27 mouse cellular contexts compared by ENCODE assay signal in the genomic region with DNA sequence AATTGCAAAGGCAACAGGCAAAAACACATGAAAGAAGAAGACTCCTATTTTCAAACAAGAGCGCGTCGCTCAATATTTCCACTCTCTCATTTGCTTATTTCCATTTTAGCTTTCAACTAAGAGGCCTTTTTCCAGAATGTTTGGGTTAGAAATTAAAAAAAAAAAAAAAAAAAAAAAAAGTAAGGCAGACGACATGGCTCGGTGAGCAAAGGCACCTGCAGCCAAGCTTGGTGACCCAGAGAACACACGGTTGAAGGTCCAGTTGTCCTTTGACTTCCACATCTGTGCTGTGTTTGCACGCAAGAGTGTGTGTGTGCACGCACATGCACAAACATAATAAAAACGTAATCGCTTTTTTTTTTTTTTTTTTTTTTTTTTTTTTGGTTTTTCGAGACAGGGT. TPM values are rescaled to one million over a fixed set of nuclear protein-coding genes. Genes with fewer than 3 reads are reported as not detected.
DNase-seq lines count a peak whose midpoint lies in the region; ATAC-seq and TF ChIP-seq lines count a peak whose summit lies in the region.
"Had no signal": no experiment of that assay in that cellular context is flagged by ENCODE, and none has a peak within 500 bp of the region (broad histone marks: within the 10 kb centered on the region; RNA-seq: fewer than 3 reads in every experiment).

No protein-coding gene starts in this region.

- no peak overlapping the region for H3K4me3 ChIP-seq in kidney, embryonic 16.5 days (ENCODE audit: low read length)
- H3K4me3 ChIP-seq in ES-E14 (ENCODE audit: insufficient read depth in 1 of 2, low read depth in 1 of 2, low read length in 2 of 2, poor library complexity in 1 of 2, severe bottlenecking in 1 of 2): no peak overlapping the region
- H3K4me3 ChIP-seq: embryonic facial prominence, embryonic 10.5 days; embryonic facial prominence, embryonic 13.5 days; erythroblast, embryonic 14.5 days; forebrain, embryonic 12.5 days; gastrocnemius, adult 2 months; hindbrain, embryonic 12.5 days; hindbrain, embryonic 15.5 days had no signal

- H3K9ac ChIP-seq in kidney, embryonic 16.5 days (replicated peaks; ENCODE audit: low read length): no peak overlapping the region
- H3K9ac ChIP-seq in ES-E14 (ENCODE audit: insufficient read depth, low read depth, low read length, poor library complexity, severe bottlenecking): no peak overlapping the region
- H3K9ac ChIP-seq: embryonic facial prominence, embryonic 13.5 days; forebrain, embryonic 12.5 days; hindbrain, embryonic 12.5 days; hindbrain, embryonic 15.5 days had no signal

- H3K9me3 ChIP-seq in kidney, embryonic 16.5 days (ENCODE audit: low read length): no peaks in the 10 kb centered on the region
- no peaks in the 10 kb centered on the region for H3K9me3 ChIP-seq in ES-E14 (ENCODE audit: control insufficient read depth, insufficient read depth, low read depth, low read length)
- H3K9me3 ChIP-seq: embryonic facial prominence, embryonic 10.5 days; embryonic facial prominence, embryonic 13.5 days; forebrain, embryonic 12.5 days; hindbrain, embryonic 12.5 days; hindbrain, embryonic 15.5 days had no signal

- no peaks in the 10 kb centered on the region for H3K36me3 ChIP-seq in kidney, embryonic 16.5 days (ENCODE audit: insufficient read depth, low read length)
- no peaks in the 10 kb centered on the region for H3K36me3 ChIP-seq in ES-E14 (ENCODE audit: control insufficient read depth, insufficient read depth, low read length, poor library complexity, severe bottlenecking)
- H3K36me3 ChIP-seq: embryonic facial prominence, embryonic 10.5 days; embryonic facial prominence, embryonic 13.5 days; forebrain, embryonic 12.5 days; hindbrain, embryonic 12.5 days; hindbrain, embryonic 15.5 days had no signal

- 57% methylated on average over 10 of the region's 11 CpGs for WGBS in kidney, embryonic 16.5 days

- no peak overlapping the region for H3K4me2 ChIP-seq in kidney, embryonic 16.5 days (replicated peaks; ENCODE audit: low read depth, low read length)
- H3K4me2 ChIP-seq: embryonic facial prominence, embryonic 13.5 days; forebrain, embryonic 12.5 days; heart, embryonic 11.5 days; hindbrain, embryonic 12.5 days; hindbrain, embryonic 15.5 days had no signal

- DNase-seq in kidney, adult 18-20 months: peak; percentile 25
- no peak for DNase-seq in kidney, postnatal 10 days
- DNase-seq in kidney, adult 9 months: peak; percentile 60
- DNase-seq in ES-E14 (ENCODE audit: low read depth, low spot score): no peak
- peak; percentile 67 to 68 for DNase-seq in kidney, postnatal 36 days
- no peak for DNase-seq in frontal cortex, postnatal 25 days (ENCODE audit: low spot score in 2 of 2)
- DNase-seq: adrenal gland, adult 8-10 months; adrenal gland, postnatal 25 days; B cell, adult 2 months; cerebellum, adult 11-12 months; cerebellum, adult 8-10 months; cerebellum, postnatal 10 days; cerebellum, postnatal 36 days; embryo, embryonic 11 days; gastrocnemius, adult 2 months; gastrocnemius, postnatal 14 days; heart, adult 11 months had no signal

- H3K4me1 ChIP-seq in kidney, embryonic 16.5 days (ENCODE audit: insufficient read depth, low read length): peaks cover 7% of the 10 kb centered on the region; the same call in 1 of the 2 replicates
- peaks cover 4 to 10% of the 10 kb centered on the region in 2 experiments; a peak in 3 of 4 replicates for H3K4me1 ChIP-seq in ES-E14 (ENCODE audit: control insufficient read depth in 2 of 2, insufficient read depth in 2 of 2, low read length in 2 of 2, poor library complexity in 1 of 2)
- H3K4me1 ChIP-seq: hindbrain, embryonic 12.5 days; hindbrain, embryonic 15.5 days had no signal

- in situ Hi-C loops in ES-E14 (cut with MboI; ENCODE audit: low sequenced_read_pairs in 2 of 2, unreplicated experiment in 2 of 2): no loop called here

- 0 out of 2 replicates have a peak, but pooled peaks cover 8% of the 10 kb centered on the region for H3K27me3 ChIP-seq in kidney, embryonic 16.5 days (ENCODE audit: insufficient read depth, low read length)
- H3K27me3 ChIP-seq: hindbrain, embryonic 12.5 days; hindbrain, embryonic 15.5 days had no signal

- H3K27ac ChIP-seq in kidney, embryonic 16.5 days (ENCODE audit: low read length): no peak overlapping the region
- H3K27ac ChIP-seq in ES-E14 (ENCODE audit: insufficient read depth, low read depth, low read length, poor library complexity, severe bottlenecking): no peak overlapping the region
- H3K27ac ChIP-seq: embryonic facial prominence, embryonic 10.5 days; embryonic facial prominence, embryonic 13.5 days; forebrain, embryonic 12.5 days; gastrocnemius, adult 2 months; hindbrain, embryonic 12.5 days; hindbrain, embryonic 15.5 days had no signal

- no peak for ATAC-seq in kidney, embryonic 16.5 days (ENCODE audit: low FRiP score, low TSS enrichment)
- ATAC-seq: activated CD4-positive, CD25-positive, alpha-beta regulatory T cell, adult 4 months; forebrain, embryonic 16.5 days had no signal

TF ChIP-seq in ES-E14, 5 proteins besides CTCF, POLR2A, EP300 and RAD21:
- TF ChIP-seq ZNF384 (IDR thresholded peaks at IDR 0.05; ENCODE audit: low read depth, low read length) (0 out of 2 replicates have a peak, but pooled peaks have one; percentile 12), HCFC1 (IDR thresholded peaks at IDR 0.05; ENCODE audit: borderline replicate concordance, insufficient read depth, low read length) (no peak)

RNA-seq across cellular contexts. Expression of gene Prdm1, which starts 41.2 kb away (rescaled TPM):
- 2.8 and 2.9 TPM in 2 replicates for polyA plus RNA-seq in kidney, embryonic 16.5 days (2015; fragmentation: Nextera tagmentation; extraction: Ambion mirVana)
- total RNA-seq in ES-E14 (2012; rRNA removed): 2.2 and 3.1 TPM in 2 replicates
- polyA plus RNA-seq: erythroblast, embryonic 14.5 days had no signal

Comparison
In these comparisons a context has a peak if more than half of its experiments do, and no peak if none do; other contexts are left out.
1. DNase-seq: peak in kidney, adult 18-20 months (single experiment), kidney, adult 9 months (single experiment) and kidney, postnatal 36 days (2 of 2); none in kidney, postnatal 10 days (single experiment), ES-E14 (single experiment) and frontal cortex, postnatal 25 days (0 of 2).